Mouse (Mus musculus): Measurements from ENCODE around the gene Cerkl. TPM values are rescaled to one million over a fixed set of nuclear protein-coding genes. Genes with fewer than 3 reads are reported as not detected.

Cerkl gene
- 1 to 10 TPM; 3.0 to 6.7 TPM for total RNA-seq (2021)

DNA sequence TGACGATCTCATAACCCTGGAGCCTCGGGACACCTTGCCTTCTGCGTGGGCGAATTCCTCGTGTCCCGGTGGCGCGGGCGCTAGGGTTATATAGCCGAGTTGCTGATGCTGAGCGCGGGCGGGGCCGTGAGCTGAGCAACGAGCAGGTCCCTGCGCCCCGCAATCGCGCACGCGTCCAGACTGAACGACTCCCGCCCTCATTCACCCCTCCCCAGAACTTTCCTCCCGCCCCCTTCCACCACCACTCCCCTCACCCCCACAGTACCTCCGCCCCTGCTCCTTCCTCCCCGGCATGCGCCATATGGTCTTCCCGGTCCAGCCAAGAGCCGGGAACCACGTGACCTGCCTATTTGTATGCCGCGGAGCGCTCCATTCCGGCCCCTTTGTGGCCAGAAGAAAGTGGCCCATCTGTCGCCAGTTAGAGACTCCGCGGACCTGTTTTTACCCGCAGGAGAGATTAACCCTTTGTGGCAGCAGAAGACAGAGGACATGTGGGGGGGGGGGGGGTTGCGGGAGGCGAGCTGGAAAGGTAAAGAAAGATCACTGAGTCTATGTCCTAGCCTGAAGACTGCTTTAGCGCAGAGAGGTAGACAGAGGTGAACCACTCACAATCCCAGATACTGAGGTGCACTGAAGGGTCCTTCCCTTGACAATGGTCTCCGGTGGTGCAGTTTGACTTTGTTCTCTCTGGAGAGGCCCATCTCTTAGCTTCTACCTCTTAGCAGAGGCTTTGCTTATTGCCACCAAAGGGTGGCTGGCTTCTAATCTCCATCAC, at the start of gene Cerkl, which contains the start of gene Neurod1:
Cerkl (minus strand) TSS at position 211 of the 775 bp plus-strand sequence.
Neurod1 (minus strand) TSS at position 177 of the 775 bp plus-strand sequence.
- intact Hi-C loops (cut with DNase I): no loop called here
- DNase-seq (ENCODE audit: low spot score in 2 of 2): peak; percentile 74 to 78

DNA sequence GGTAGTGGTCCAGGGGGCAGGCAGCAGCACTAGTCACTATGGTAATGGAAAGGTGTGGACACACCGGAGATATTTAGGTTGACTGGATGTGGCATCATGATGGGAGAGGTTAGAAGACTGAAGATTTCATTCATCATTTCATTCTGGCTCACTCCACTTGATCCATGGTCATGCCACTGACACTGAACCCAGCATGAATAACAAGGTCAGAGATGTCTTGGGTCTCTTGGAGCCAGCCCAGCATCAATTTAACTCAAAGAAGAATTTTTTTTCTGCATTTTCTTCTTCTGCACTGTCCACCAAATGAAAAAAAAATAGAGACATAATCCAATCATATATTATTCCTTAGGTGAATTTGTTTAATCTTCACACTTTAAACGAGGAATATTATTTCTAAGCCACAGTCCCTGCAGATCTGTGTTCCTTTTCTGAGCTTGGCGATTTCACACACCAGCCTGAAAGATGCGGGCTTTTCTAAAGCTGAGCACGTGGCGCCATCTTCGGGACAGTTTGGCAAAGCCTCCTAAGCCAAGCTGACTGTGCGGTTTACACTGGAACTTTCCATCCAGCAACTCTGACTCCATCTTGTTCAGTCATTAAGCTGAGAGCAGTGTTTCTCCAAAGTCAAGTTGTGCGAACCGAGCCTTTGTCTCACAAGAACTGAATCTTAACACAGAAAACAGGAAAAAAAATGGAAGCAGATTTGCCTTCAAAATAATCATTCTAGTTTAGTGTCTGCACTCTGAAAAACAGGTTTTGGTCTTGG, 42.6 kb upstream of the Cerkl start:
- intact Hi-C loops (cut with DNase I): loop anchor here (1.0 to 10.0 kb wide), 3 partner anchors 124 to 540 kb away; partner anchors contain the start of gene Itga4

DNA sequence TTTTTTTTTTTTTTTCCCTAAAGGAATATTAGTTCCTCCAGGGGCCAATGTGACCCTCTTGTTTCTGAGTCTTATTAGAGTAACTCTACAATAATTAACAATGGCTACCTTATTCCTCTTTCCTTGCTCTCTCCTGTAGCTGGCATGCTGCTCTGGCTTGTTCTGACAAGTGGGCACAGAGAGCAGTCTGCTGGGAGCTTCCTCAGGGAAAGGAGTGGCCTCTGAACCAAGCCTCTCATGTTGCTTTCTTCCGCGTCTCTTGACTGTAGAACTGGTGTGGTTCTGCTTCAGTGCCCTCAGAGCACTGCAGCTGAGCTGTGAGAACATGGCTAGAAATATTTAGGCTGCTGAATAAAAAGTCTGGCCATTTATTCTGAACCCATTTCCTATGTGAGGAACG, 28.5 kb upstream of the Cerkl start:
- intact Hi-C loops (cut with DNase I): no loop called here
- no peak for DNase-seq (ENCODE audit: low spot score in 2 of 2)

More for the DNA sequence above, 42.6 kb upstream of the Cerkl start:
- DNase-seq (ENCODE audit: low spot score in 2 of 2): peak; percentile 57 to 64

DNA sequence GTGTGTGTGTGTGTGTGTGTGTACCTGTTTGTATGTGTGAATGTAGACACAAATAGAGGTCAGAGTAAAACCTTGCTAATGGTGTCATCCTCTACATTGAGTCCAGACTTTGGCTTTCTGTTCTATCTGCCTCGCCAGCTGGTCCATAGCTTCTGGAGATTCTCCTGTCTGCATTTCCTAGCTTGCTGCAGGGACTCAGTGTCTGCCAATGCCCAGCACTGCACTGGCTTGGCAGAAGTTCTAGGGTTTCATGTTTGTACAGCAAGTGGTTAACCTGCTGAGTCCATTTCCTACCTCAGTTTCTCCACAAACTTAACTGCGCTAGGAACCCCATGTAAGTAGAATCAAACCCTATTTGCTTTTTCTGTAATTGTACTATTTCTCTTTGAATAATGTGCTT, 25.9 kb upstream of the Cerkl start:
- intact Hi-C loops (cut with DNase I): no loop called here
- DNase-seq (ENCODE audit: low spot score in 2 of 2): no peak

DNA sequence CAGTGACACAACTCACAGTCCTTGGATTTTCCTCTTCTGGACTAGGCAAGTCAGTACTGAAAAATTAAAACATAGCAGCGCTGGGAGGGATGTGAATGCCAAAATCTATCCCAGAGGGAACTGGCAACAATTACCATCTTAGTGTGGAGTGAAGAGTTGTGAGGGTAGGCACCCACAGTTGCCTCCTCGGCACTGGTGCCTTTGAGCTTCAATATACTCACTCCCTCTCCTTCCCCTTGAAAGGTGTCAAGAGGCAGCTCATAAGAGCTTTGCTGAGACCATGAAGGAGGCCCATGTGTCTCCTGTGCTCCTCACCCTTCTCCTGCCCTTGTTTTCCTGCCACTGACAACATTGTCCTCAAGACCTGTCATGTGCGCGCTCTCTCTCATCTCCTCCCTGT, 5.8 kb upstream of the Cerkl start:
- intact Hi-C loops (cut with DNase I): no loop called here

DNA sequence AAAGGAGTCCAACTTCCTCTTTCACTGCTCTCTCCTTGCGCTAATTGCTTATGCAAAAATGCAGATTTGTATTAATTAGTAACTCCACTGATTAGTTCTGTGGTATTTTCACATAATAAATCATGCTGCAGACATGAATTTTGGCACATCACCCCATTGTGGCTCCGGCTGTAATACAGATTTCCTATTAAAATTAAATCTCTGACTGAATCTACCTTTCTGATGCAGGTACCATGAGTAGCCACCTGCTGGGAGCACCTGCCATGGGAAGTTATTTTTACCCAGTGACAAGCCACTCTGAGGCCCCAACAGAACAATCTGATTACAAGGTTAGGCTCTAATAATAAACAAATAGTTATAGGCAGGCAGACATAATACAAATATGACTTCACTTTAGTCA, 5.3 kb upstream of the Cerkl start:
- no peak for DNase-seq (ENCODE audit: low spot score in 2 of 2)
- intact Hi-C loops (cut with DNase I): no loop called here

More for the DNA sequence above, 5.8 kb upstream of the Cerkl start:
- no peak for DNase-seq (ENCODE audit: low spot score in 2 of 2)

DNA sequence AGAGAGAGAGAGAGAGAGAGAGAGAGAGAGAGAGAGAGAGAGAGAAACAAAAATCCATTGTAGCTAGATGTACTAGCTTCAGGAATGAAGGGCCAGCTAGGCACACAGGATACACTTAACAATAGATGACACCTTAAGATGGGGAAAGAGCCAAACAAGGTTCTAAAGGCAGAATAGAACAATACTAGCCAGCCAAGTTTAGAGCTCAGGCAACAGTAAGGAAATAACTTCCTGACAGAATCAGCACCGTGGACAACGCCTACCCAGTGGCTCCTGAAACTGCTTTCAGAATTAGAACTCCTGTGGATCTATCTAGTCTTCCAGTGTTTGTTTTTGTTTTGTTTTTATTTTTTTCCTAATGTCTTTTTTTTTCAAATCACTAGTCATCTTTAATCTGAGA, 4.0 kb upstream of the Cerkl start:
- intact Hi-C loops (cut with DNase I): no loop called here
- DNase-seq (ENCODE audit: low spot score in 2 of 2): no peak

DNA sequence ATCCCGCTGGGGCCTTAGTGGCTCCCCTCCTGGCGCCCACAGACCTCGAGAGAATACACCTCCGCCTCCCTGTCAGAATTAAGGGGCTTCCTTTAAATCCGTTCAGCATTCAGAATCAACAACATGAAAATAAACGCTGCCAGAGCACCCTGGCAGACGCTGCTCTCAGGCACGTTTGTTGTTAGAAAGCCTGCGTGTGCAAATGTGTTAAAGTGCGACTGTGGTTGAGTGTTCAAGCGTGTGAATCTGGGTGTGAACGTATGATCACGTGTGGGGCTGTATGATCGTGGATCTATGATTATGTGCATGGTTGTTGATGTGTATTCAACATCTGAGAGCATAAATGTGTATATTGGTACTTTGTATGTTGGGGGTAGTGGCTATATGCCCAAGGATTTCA, 3.5 kb upstream of the Cerkl start:
- intact Hi-C loops (cut with DNase I): no loop called here
- no peak for DNase-seq (ENCODE audit: low spot score in 2 of 2)

DNA sequence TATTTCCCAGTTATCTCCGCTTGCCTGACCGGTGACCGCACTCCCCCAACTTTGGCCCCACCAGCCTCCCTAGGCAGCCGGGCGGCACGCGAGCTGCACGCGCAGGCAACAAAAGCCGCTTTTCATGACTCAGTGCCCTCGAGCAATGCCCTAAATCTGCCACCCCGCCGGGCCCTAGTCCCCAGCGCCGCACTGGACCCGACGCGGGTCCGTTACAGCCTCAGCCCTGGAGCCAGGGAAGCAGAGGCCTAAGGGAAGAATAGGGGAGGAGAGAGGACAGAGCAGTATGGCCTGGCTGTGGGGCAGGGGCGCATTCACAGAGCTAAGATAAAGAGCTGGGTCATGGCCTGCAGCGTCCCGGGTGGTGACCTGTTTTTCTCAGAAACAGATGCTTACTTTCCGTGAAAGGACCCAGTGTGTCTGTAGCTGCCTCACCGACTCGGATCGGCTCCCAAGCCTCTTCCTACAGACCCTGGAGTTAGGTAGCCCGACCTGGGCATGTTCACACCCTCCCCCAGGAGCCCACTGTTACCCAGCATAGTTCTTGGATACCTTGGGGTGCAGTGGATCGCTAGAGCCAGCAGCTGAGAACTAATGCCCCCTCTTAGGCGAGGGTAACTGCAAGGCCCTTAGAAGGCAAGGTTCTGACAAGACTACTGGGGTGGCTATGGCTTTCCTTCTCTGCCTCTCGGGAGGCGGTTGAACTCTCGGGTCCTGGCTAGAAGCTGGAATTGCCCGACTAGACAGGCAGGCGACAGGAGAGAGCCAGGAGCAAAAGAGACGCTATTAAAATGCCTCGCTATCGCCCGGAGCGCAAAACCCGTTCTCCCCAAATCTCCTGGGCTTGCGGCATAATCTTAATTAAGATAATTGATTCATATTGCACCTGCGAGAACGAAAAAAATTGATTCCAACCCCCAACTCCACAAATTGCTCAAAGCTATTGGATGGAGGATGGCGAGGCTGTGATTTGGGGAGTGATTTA, 2.8 kb upstream of the Cerkl start:
- intact Hi-C loops (cut with DNase I): no loop called here
- DNase-seq (ENCODE audit: low spot score in 2 of 2): no peak

DNA sequence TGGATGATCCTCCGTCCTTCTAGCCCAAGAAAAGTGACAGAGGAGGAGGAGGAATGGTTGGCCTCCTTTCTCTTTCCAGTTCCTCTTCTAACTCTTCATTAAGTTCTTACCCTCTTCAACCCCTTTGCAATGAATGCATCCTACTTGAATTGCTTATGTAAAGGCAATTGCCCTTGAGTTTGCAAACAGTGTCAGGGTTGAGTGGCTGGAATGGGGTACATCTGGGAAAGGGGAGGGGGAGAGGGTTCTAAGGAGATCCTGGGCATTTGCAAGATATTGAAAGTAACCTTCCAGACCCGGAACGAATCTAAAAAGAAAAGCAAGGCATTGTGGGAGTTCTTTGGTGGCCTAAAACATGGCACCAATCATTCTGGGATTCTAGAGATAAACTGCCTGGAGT, 1.3 kb upstream of the Cerkl start:
- intact Hi-C loops (cut with DNase I): no loop called here
- DNase-seq (ENCODE audit: low spot score in 2 of 2): no peak

DNA sequence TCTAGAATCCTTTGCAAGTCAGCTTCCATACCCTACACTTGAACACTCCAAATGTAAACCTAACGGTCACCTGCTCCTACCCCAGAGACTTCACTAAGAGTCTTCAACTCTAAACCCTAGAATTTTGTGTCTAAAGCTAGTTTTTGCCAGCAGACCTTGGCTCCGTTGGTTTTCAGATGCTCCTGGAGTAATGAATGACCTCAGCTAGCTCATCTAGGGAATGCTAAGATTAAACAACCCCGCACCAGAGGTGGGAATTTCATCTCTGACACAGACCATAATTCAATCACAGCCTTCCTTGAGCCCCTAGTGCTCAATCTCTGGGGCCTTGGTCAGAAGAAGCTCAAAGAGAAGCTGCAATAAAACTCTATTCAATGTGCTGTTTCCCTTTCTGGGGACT, 849 bp upstream of the Cerkl start:
- intact Hi-C loops (cut with DNase I): no loop called here
- DNase-seq (ENCODE audit: low spot score in 2 of 2): no peak

DNA sequence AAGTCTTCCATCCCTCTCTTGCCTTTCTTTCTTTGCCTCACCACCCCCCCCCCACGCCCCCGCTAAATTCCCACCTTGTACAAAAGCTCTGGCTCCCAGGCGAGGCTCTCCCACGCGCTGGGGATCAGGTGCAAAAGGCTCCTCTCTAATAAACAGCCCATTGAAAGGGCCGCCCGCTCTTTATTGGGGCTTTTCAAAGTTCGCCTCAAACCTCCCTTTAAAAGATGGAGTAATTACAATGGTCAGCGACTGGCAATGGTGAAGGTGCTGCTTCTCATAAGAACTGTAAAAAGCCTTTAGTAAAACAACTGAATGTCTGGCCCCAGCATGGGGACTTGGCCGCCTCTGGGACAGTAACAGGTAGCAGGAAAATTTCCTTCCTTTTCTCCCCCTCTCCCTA, 939 bp downstream of the Cerkl start:
- intact Hi-C loops (cut with DNase I): no loop called here
- no peak for DNase-seq (ENCODE audit: low spot score in 2 of 2)

DNA sequence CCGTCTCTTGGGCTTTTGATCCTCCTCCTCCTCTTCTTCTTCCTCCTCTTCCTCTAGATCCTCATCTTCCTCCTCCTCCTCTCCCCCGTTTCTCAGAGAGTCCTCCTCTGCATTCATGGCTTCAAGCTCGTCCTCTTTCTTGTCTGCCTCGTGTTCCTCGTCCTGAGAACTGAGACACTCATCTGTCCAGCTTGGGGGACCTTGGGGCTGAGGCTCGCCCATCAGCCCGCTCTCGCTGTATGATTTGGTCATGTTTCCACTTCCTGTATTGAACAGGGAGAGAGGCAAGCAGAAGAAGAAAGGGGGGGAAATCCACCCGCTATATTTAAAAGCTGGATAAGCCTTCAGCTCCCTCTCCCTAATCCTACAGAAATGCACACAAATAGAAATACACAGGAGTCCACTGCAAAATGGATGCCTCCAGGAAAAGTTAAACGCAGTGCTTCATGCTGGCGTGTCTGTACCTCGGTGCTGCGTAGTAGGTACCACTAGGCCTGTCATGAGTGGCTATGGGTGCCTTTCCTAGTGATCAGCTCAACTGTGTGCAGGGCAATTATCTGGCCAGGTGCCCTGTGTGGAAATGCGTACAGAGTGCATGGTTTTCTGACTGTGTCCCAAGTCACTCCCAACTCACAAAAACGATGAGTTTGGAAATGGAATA, 1.7 kb downstream of the Cerkl start:
- peak in 1 of 2 experiments; percentile 43 for DNase-seq (ENCODE audit: low spot score in 2 of 2)
- intact Hi-C loops (cut with DNase I): loop anchor here (5.0 kb wide), 1 partner anchor 583 kb away; no protein-coding TSS in a partner anchor

DNA sequence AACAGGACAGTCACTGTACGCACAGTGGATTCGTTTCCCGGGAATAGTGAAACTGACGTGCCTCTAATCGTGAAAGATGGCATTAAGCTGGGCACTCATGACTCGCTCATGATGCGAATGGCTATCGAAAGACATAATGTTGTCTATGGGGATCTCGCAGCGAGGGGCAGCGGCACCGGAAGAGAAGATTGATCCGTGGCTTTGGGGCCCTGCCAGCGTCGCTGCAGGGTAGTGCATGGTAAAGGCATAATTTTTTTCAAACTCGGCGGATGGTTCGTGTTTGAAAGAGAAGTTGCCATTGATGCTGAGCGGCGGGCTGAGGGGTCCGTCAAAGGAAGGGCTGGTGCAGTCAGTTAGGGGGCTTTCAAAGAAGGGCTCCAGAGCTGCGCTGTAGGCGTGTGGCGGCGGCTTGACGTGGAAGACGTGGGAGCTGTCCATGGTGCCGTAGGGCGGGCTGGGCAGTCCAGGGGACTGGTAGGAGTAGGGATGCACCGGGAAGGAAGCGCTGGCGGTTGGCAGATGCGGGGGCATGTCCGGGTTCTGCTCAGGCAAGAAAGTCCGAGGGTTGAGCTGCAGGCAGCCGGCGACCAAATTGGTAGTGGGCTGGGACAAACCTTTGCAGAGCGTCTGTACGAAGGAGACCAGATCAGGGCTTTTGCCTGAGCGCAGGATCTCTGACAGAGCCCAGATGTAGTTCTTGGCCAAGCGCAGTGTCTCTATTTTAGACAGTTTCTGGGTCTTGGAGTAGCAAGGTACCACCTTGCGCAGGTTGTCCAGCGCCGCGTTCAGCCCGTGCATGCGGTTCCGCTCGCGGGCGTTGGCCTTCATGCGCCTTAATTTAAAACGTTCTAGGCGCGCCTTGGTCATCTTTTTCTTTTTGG, 2.4 kb downstream of the Cerkl start:
- DNase-seq (ENCODE audit: low spot score in 2 of 2): peak; percentile 65 to 72
- intact Hi-C loops (cut with DNase I): loop anchor here (2.0 to 5.0 kb wide), 2 partner anchors 25 to 582 kb away; no protein-coding TSS in a partner anchor

DNA sequence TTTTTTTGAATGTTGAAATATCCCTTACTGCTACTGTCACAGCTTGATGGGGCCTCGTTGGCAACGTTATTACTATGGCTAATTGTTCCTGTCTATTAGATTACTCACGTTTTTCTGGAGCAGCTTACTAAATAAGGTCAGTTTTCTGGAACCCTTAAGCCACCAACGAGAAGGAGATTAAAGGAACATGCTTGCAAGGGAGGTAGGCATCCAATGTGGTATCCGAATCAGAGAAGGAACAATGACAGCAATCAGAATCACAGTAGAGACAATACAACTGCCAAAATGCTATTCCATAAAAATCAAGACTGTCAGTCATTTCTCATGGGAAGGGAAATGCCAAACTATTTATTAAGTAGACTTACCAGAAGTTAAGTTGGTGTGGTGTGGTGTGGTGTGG, 5.1 kb downstream of the Cerkl start:
- DNase-seq (ENCODE audit: low spot score in 2 of 2): no peak
- intact Hi-C loops (cut with DNase I): loop anchor here (5.0 kb wide), 1 partner anchor 579 kb away; no protein-coding TSS in a partner anchor

DNA sequence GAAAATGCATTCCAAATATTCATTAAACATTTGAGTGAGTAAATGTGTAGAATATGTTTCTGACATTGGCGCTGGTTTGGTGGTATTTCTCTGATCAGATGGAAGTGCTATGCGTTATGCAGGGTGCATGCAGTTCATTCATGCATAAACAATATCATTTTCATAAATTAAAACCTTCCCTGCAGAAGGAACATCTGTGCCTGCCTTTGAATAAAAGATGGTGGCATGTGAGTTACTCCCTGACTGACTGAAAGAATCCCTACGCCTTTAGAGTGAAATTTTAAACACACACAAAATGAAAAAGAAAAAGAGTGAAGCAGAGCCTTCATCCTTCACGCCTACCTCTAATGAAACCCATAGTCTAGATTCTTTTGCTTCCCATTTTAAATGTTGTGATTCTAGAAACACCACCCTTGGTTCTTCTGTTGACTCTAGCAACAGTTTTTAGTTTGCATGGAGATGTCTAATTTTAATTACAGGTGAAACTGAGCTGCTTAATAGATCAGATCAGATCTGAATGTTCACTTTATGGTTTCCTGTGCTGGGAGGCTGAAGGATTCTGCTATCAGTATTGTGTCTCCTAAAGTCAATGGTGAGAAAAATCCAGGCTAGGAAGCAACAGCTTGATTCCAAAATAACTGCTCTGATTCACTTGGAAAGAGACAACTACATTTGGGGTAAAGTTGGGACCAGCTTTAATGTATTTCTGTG, 5.7 kb downstream of the Cerkl start:
- DNase-seq (ENCODE audit: low spot score in 2 of 2): no peak

DNA sequence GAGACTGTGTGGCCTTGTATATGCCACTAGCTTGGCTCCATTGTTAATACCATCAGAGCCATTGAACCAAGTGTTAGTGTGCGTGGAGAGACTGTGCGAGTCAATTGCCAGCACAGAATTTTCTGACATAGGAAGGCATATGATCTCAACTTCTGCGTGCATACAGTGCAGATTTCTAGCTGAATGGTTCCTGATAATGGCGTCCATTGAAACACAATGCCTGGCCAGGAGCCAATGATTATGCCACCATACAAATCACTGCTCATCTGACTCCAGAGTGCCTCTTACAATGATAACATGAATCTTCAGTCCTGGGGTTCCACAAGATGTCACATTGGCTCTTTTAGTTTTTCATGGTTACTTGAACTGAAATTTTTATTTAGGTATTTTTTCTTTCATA, 7.2 kb downstream of the Cerkl start:
- intact Hi-C loops (cut with DNase I): no loop called here
- DNase-seq (ENCODE audit: low spot score in 2 of 2): no peak

More for the DNA sequence above, 5.7 kb downstream of the Cerkl start:
- intact Hi-C loops (cut with DNase I): loop anchor here (5.0 kb wide), 1 partner anchor 579 kb away; no protein-coding TSS in a partner anchor
